Mouse (Mus musculus): ENCODE measurements around the gene Hoxa3.

Hoxa3 gene

GRCm38 (mm10) chr6:52168191-52169055 lies 44.7 kb downstream of the Hoxa3 start:
- no peak for DNase-seq (ENCODE audit: low spot score in 2 of 2)

GRCm38 (mm10) chr6:52167736-52168161 lies 45.4 kb downstream of the Hoxa3 start:
- DNase-seq (ENCODE audit: low spot score in 2 of 2): no peak

- no peak for DNase-seq (ENCODE audit: low spot score in 2 of 2)
These were observed 46.0 kb downstream of the Hoxa3 start for GRCm38 (mm10) chr6:52167176-52167575.

GRCm38 (mm10) chr6:52166431-52167077 lies 46.6 kb downstream of the Hoxa3 start:
- no peak for DNase-seq (ENCODE audit: low spot score in 2 of 2)

- no peak for DNase-seq (ENCODE audit: low spot score in 2 of 2)
These were observed 47.4 kb downstream of the Hoxa3 start for GRCm38 (mm10) chr6:52165441-52166370.

- DNase-seq (ENCODE audit: low spot score in 2 of 2): no peak
These were observed 48.3 kb downstream of the Hoxa3 start, which contains the start of gene Hoxa2 for GRCm38 (mm10) chr6:52164626-52165440. Gene Hoxa2, minus strand, starts transcription at chr6:52164831.

GRCm38 (mm10) chr6:52164051-52164625 lies 49.0 kb downstream of the Hoxa3 start:
- no peak for DNase-seq (ENCODE audit: low spot score in 2 of 2)

GRCm38 (mm10) chr6:52163366-52164031 lies 49.6 kb downstream of the Hoxa3 start:
- DNase-seq (ENCODE audit: low spot score in 2 of 2): no peak

GRCm38 (mm10) chr6:52162611-52163365 lies 50.3 kb downstream of the Hoxa3 start:
- no peak for DNase-seq (ENCODE audit: low spot score in 2 of 2)

- DNase-seq (ENCODE audit: low spot score in 2 of 2): no peak
These were observed 51.1 kb downstream of the Hoxa3 start for GRCm38 (mm10) chr6:52162093-52162380.

- DNase-seq (ENCODE audit: low spot score in 2 of 2): no peak
These were observed 51.6 kb downstream of the Hoxa3 start for GRCm38 (mm10) chr6:52161336-52162092.

GRCm38 (mm10) chr6:52160511-52161335 lies 52.4 kb downstream of the Hoxa3 start:
- no peak for DNase-seq (ENCODE audit: low spot score in 2 of 2)

GRCm38 (mm10) chr6:52159979-52160378 lies 53.2 kb downstream of the Hoxa3 start:
- no peak for DNase-seq (ENCODE audit: low spot score in 2 of 2)

- DNase-seq (ENCODE audit: low spot score in 2 of 2): no peak
These were observed 53.9 kb downstream of the Hoxa3 start for GRCm38 (mm10) chr6:52159164-52159761.

GRCm38 (mm10) chr6:52158276-52159051 lies 54.7 kb downstream of the Hoxa3 start, which contains the start of gene Hoxa1:
Gene Hoxa1, minus strand, starts transcription at chr6:52158317.
- DNase-seq (ENCODE audit: low spot score in 2 of 2): no peak

GRCm38 (mm10) chr6:52157466-52158275 lies 55.5 kb downstream of the Hoxa3 start:
- no peak for DNase-seq (ENCODE audit: low spot score in 2 of 2)
